Mouse (Mus musculus) erythroid progenitor cell, adult 5-6 weeks (primary cell): ENCODE results near the gene Gga2. TPM values are rescaled to one million over a fixed set of nuclear protein-coding genes. Genes with fewer than 3 reads are reported as not detected.

Experiments used
- ATAC-seq: replicated peaks from 2 replicates; pipeline ENCODE4 v1.8.0; 2016; ENCODE audit warnings: moderate number of reproducible peaks, mild to moderate bottlenecking, moderate TSS enrichment, inconsistent platforms; ENCODE audit not compliant: poor library complexity, low FRiP score, severe bottlenecking
- total RNA-seq, 2 experiments: library from RNA; stranded (forward) in 1 of 2; stranded (reverse) in 1 of 2; fragments of 150-400 nt in 1 of 2; fragments of 186-747, 209-891 nt in 1 of 2; gene quantifications; 2 replicates each; pipeline versions ENCODE4 v1.2.3 to v1.2.4; 2015 to 2017; ENCODE audit warnings: low replicate concordance in 2 of 2

Gga2 gene
- total RNA-seq, 2 experiments from 2014 or later = 4.9 to 6.3 TPM

- ATAC-seq = no peak
Observed at GRCm38 (mm10) chr7:122012949-122013348, 8.1 kb downstream of the Gga2 start.

- ATAC-seq = no peak
Observed at GRCm38 (mm10) chr7:122012370-122012769, 8.7 kb downstream of the Gga2 start.

- no peak for ATAC-seq
Observed at GRCm38 (mm10) chr7:122000396-122000795, 20.6 kb downstream of the Gga2 start.

- ATAC-seq = no peak
Observed at GRCm38 (mm10) chr7:121995961-121996360, 25.1 kb downstream of the Gga2 start.

- ATAC-seq = peak; percentile 96
Observed at GRCm38 (mm10) chr7:121981307-121981871, 39.6 kb downstream of the Gga2 start, which contains the start of gene Cog7. Cog7 (minus strand) TSS chr7:121981711.

- no peak for ATAC-seq
Observed at GRCm38 (mm10) chr7:121975031-121975430, 46.0 kb downstream of the Gga2 start.

- no peak for ATAC-seq
Observed at GRCm38 (mm10) chr7:121971698-121972097, 49.3 kb downstream of the Gga2 start.

- ATAC-seq = no peak
Observed at GRCm38 (mm10) chr7:121970250-121970649, 50.8 kb downstream of the Gga2 start.

GRCm38 (mm10) chr7:121968816-121969215 is 52.2 kb downstream of the Gga2 start:
- no peak for ATAC-seq

GRCm38 (mm10) chr7:121968242-121968641 is 52.8 kb downstream of the Gga2 start:
- ATAC-seq = 0 out of 2 replicates have a peak, but pooled peaks have one; percentile 39

- no peak for ATAC-seq
Observed at GRCm38 (mm10) chr7:121966169-121966568, 54.9 kb downstream of the Gga2 start.

GRCm38 (mm10) chr7:121963883-121964398 is 57.1 kb downstream of the Gga2 start:
- no peak for ATAC-seq

- no peak for ATAC-seq
Observed at GRCm38 (mm10) chr7:121962571-121962959, 58.5 kb downstream of the Gga2 start.

- ATAC-seq = no peak
Observed at GRCm38 (mm10) chr7:121961913-121962570, 59.0 kb downstream of the Gga2 start.

- ATAC-seq = 0 out of 2 replicates have a peak, but pooled peaks have one; percentile 14
Observed at GRCm38 (mm10) chr7:121955802-121956201, 65.2 kb downstream of the Gga2 start.

GRCm38 (mm10) chr7:121954891-121955669 is 65.9 kb downstream of the Gga2 start:
- ATAC-seq = no peak

- no peak for ATAC-seq
Observed at GRCm38 (mm10) chr7:121947513-121947912, 73.5 kb downstream of the Gga2 start.

- ATAC-seq = no peak
Observed at GRCm38 (mm10) chr7:121946196-121946595, 74.8 kb downstream of the Gga2 start.

- no peak for ATAC-seq
Observed at GRCm38 (mm10) chr7:121942371-121942770, 78.7 kb downstream of the Gga2 start.

- no peak for ATAC-seq
Observed at GRCm38 (mm10) chr7:121941640-121942039, 79.4 kb downstream of the Gga2 start.

- no peak for ATAC-seq
Observed at GRCm38 (mm10) chr7:121941016-121941415, 80.0 kb downstream of the Gga2 start.
